Mouse (Mus musculus): Measurements from ENCODE around the gene Olfr1457. TPM values are rescaled to one million over a fixed set of nuclear protein-coding genes. Genes with fewer than 3 reads are reported as not detected.

Gene Olfr1457
- total RNA-seq (2021), result not detected
- polyA plus RNA-seq (2012; rRNA removed), result not detected in 2 replicates
- long read RNA-seq, result 0 reads

- no peak within 1 kb of the TSS for H3K4me3 ChIP-seq
- WGBS, result 59% methylated on average over 2 of the region's 2 CpGs
- no peaks in the 10 kb centered on the region for H3K79me2 ChIP-seq (replicated peaks; ENCODE audit: control insufficient read depth, insufficient read depth, low read length)
- H3K36me3 ChIP-seq (ENCODE audit: control insufficient read depth, insufficient read depth, low read length), result no peaks in the 10 kb centered on the region
- no peaks in the 10 kb centered on the region for H3K27me3 ChIP-seq (ENCODE audit: control insufficient read depth, insufficient read depth, low read length)
- DNase-seq, result no peak
- no peak within 1 kb of the TSS for H3K9ac ChIP-seq (ENCODE audit: low read depth, low read length)
- no peaks in the 10 kb centered on the region for H3K4me1 ChIP-seq (ENCODE audit: control insufficient read depth, insufficient read depth, low read length)
- TF ChIP-seq POLR2A (IDR thresholded peaks at IDR 0.05; ENCODE audit: insufficient read depth, low read depth, low read length) (no peak), CTCF (IDR thresholded peaks at IDR 0.05) (no peak)
- intact Hi-C loops (cut with DNase I), result no loop called here
- no peak within 1 kb of the TSS for H3K27ac ChIP-seq
Observed at GRCm38 (mm10) chr19:13097791-13098190, at the start of gene Olfr1457. Gene Olfr1457 (minus strand): TSS chr19:13097891.

- Histone ChIP-seq H3K27me3 (ENCODE audit: control insufficient read depth, insufficient read depth, low read length) (no peaks in the 10 kb centered on the region), H3K79me2 (replicated peaks; ENCODE audit: control insufficient read depth, insufficient read depth, low read length) (no peaks in the 10 kb centered on the region), H3K4me1 (ENCODE audit: control insufficient read depth, insufficient read depth, low read length) (no peaks in the 10 kb centered on the region), H3K9ac (ENCODE audit: low read depth, low read length) (no peak within 1 kb of the TSS), H3K36me3 (ENCODE audit: control insufficient read depth, insufficient read depth, low read length) (no peaks in the 10 kb centered on the region), H3K27ac (no peak within 1 kb of the TSS), H3K4me3 (no peak within 1 kb of the TSS)
- TF ChIP-seq POLR2A (IDR thresholded peaks at IDR 0.05; ENCODE audit: insufficient read depth, low read depth, low read length), result no peak
- no peak for TF ChIP-seq EP300 (IDR thresholded peaks at IDR 0.05; ENCODE audit: insufficient read depth, low read depth, low read length)
- no peak for TF ChIP-seq CTCF (IDR thresholded peaks at IDR 0.05)
- WGBS, result 62% methylated on average over 3 of the region's 3 CpGs
- DNase-seq, result no peak
- intact Hi-C loops (cut with DNase I), result no loop called here
Observed at GRCm38 (mm10) chr19:13106675-13107074, 9.0 kb upstream of the Olfr1457 start, which contains the start of gene Olfr1458. Gene Olfr1458 (minus strand): TSS chr19:13106775.

- H3K27me3 ChIP-seq (ENCODE audit: control insufficient read depth, insufficient read depth, low read length), result no peaks in the 10 kb centered on the region
- H3K79me2 ChIP-seq (replicated peaks; ENCODE audit: control insufficient read depth, insufficient read depth, low read length), result no peaks in the 10 kb centered on the region
- no peak overlapping the region for H3K27ac ChIP-seq
- no peaks in the 10 kb centered on the region for H3K4me1 ChIP-seq (ENCODE audit: control insufficient read depth, insufficient read depth, low read length)
- no peak overlapping the region for H3K9ac ChIP-seq (ENCODE audit: low read depth, low read length)
- H3K4me3 ChIP-seq, result no peak overlapping the region
- intact Hi-C loops (cut with DNase I), result no loop called here
- no peak for TF ChIP-seq POLR2A (IDR thresholded peaks at IDR 0.05; ENCODE audit: insufficient read depth, low read depth, low read length)
- TF ChIP-seq CTCF (IDR thresholded peaks at IDR 0.05), result no peak
- TF ChIP-seq EP300 (IDR thresholded peaks at IDR 0.05; ENCODE audit: insufficient read depth, low read depth, low read length), result no peak
- 72% methylated on average over 1 of the region's 1 CpGs for WGBS
- no peak for DNase-seq
- H3K36me3 ChIP-seq (ENCODE audit: control insufficient read depth, insufficient read depth, low read length), result no peaks in the 10 kb centered on the region
Observed at GRCm38 (mm10) chr19:13093908-13094307, 3.8 kb downstream of the Olfr1457 start.

GRCm38 (mm10) chr19:13060310-13060709 lies 37.4 kb downstream of the Olfr1457 start, which contains the start of gene Olfr1454:
Gene Olfr1454 (plus strand): TSS chr19:13060610.
- no peaks in the 10 kb centered on the region for H3K27me3 ChIP-seq (ENCODE audit: control insufficient read depth, insufficient read depth, low read length)
- WGBS, result 43% methylated on average over 2 of the region's 2 CpGs
- intact Hi-C loops (cut with DNase I), result no loop called here

More at GRCm38 (mm10) chr19:13060310-13060709, 37.4 kb downstream of the Olfr1457 start, which contains the start of gene Olfr1454:
- Histone ChIP-seq H3K36me3 (ENCODE audit: control insufficient read depth, insufficient read depth, low read length) (no peaks in the 10 kb centered on the region), H3K4me1 (ENCODE audit: control insufficient read depth, insufficient read depth, low read length) (no peaks in the 10 kb centered on the region), H3K9ac (ENCODE audit: low read depth, low read length) (no peak within 1 kb of the TSS), H3K27ac (no peak within 1 kb of the TSS), H3K4me3 (no peak within 1 kb of the TSS), H3K79me2 (replicated peaks; ENCODE audit: control insufficient read depth, insufficient read depth, low read length) (no peaks in the 10 kb centered on the region)
- TF ChIP-seq EP300 (IDR thresholded peaks at IDR 0.05; ENCODE audit: insufficient read depth, low read depth, low read length), result no peak
- no peak for TF ChIP-seq CTCF (IDR thresholded peaks at IDR 0.05)
- TF ChIP-seq POLR2A (IDR thresholded peaks at IDR 0.05; ENCODE audit: insufficient read depth, low read depth, low read length), result no peak
- DNase-seq, result no peak

Other genes starting within 250 kb of the Olfr1457 start
- not detected for gene Olfr1444, start 240.6 kb downstream of the Olfr1457 start, total RNA-seq (2021)
- not detected in 2 replicates for gene Olfr1444, start 240.6 kb downstream of the Olfr1457 start, polyA plus RNA-seq (2012; rRNA removed)
- not detected for gene Olfr1445, start 214.0 kb downstream of the Olfr1457 start, total RNA-seq (2021)
- gene Olfr1445, start 214.0 kb downstream of the Olfr1457 start, polyA plus RNA-seq (2012; rRNA removed), result not detected in 2 replicates
- gene Olfr1446, start 204.4 kb downstream of the Olfr1457 start, total RNA-seq (2021), result not detected
- gene Olfr1446, start 204.4 kb downstream of the Olfr1457 start, polyA plus RNA-seq (2012; rRNA removed), result not detected in 2 replicates
- not detected for gene Olfr1447, start 194.1 kb downstream of the Olfr1457 start, total RNA-seq (2021)
- not detected in 2 replicates for gene Olfr1447, start 194.1 kb downstream of the Olfr1457 start, polyA plus RNA-seq (2012; rRNA removed)
- gene Olfr1448, start 173.5 kb downstream of the Olfr1457 start, total RNA-seq (2021), result not detected
- gene Olfr1448, start 173.5 kb downstream of the Olfr1457 start, polyA plus RNA-seq (2012; rRNA removed), result not detected in 2 replicates
- not detected for gene Olfr1449, start 167.1 kb downstream of the Olfr1457 start, total RNA-seq (2021)
- not detected in 2 replicates for gene Olfr1449, start 167.1 kb downstream of the Olfr1457 start, polyA plus RNA-seq (2012; rRNA removed)
- gene Olfr1450, start 147.6 kb downstream of the Olfr1457 start, total RNA-seq (2021), result not detected
- not detected in 2 replicates for gene Olfr1450, start 147.6 kb downstream of the Olfr1457 start, polyA plus RNA-seq (2012; rRNA removed)
- not detected for gene Olfr1451, start 102.9 kb downstream of the Olfr1457 start, total RNA-seq (2021)
- not detected in 2 replicates for gene Olfr1451, start 102.9 kb downstream of the Olfr1457 start, polyA plus RNA-seq (2012; rRNA removed)
- not detected for gene Olfr1453, start 69.6 kb downstream of the Olfr1457 start, total RNA-seq (2021)
- not detected in 2 replicates for gene Olfr1453, start 69.6 kb downstream of the Olfr1457 start, polyA plus RNA-seq (2012; rRNA removed)
- not detected for gene Olfr1454, start 37.3 kb downstream of the Olfr1457 start, total RNA-seq (2021)
- gene Olfr1454, start 37.3 kb downstream of the Olfr1457 start, polyA plus RNA-seq (2012; rRNA removed), result not detected in 2 replicates
- gene Olfr1458, start 8.9 kb upstream of the Olfr1457 start, total RNA-seq (2021), result not detected
- not detected in 2 replicates for gene Olfr1458, start 8.9 kb upstream of the Olfr1457 start, polyA plus RNA-seq (2012; rRNA removed)
- gene Olfr1459, start 51.7 kb upstream of the Olfr1457 start, total RNA-seq (2021), result not detected
- not detected in 2 replicates for gene Olfr1459, start 51.7 kb upstream of the Olfr1457 start, polyA plus RNA-seq (2012; rRNA removed)
- gene Olfr1461, start 65.1 kb upstream of the Olfr1457 start, total RNA-seq (2021), result not detected
- not detected in 2 replicates for gene Olfr1461, start 65.1 kb upstream of the Olfr1457 start, polyA plus RNA-seq (2012; rRNA removed)
- not detected for gene Olfr1462, start 87.8 kb upstream of the Olfr1457 start, total RNA-seq (2021)
- not detected in 2 replicates for gene Olfr1462, start 87.8 kb upstream of the Olfr1457 start, polyA plus RNA-seq (2012; rRNA removed)
- gene Olfr1463, start 133.4 kb upstream of the Olfr1457 start, total RNA-seq (2021), result not detected
- gene Olfr1463, start 133.4 kb upstream of the Olfr1457 start, polyA plus RNA-seq (2012; rRNA removed), result not detected in 2 replicates
- not detected for gene Olfr1465, start 217.7 kb upstream of the Olfr1457 start, total RNA-seq (2021)
- not detected in 2 replicates for gene Olfr1465, start 217.7 kb upstream of the Olfr1457 start, polyA plus RNA-seq (2012; rRNA removed)
- not detected for gene Olfr1466, start 241.0 kb upstream of the Olfr1457 start, total RNA-seq (2021)
- not detected in 2 replicates for gene Olfr1466, start 241.0 kb upstream of the Olfr1457 start, polyA plus RNA-seq (2012; rRNA removed)